Mouse (Mus musculus) T-helper 1 cell (primary cell): ENCODE measurements at regions not wholly inside any gene's neighbourhood (a gene's known extent, or its start where the extent isn't known, plus 50 kb on each side); places are given as distances from the start of the nearest gene placed in this dataset.
"Not testable (repeated sequence)": the region's sequence is repeated elsewhere in the genome, so short reads cannot be mapped to it uniquely, and the experiment has no call there.

Experiments used
- in situ Hi-C: fragments of 300-600 bp; cut with MboI, MseI; formaldehyde crosslinking; loops from one replicate; pipeline ENCODE4 v1.15.1; 2025; ENCODE audit warnings: high pct_unique_total_duplicates

DNA sequence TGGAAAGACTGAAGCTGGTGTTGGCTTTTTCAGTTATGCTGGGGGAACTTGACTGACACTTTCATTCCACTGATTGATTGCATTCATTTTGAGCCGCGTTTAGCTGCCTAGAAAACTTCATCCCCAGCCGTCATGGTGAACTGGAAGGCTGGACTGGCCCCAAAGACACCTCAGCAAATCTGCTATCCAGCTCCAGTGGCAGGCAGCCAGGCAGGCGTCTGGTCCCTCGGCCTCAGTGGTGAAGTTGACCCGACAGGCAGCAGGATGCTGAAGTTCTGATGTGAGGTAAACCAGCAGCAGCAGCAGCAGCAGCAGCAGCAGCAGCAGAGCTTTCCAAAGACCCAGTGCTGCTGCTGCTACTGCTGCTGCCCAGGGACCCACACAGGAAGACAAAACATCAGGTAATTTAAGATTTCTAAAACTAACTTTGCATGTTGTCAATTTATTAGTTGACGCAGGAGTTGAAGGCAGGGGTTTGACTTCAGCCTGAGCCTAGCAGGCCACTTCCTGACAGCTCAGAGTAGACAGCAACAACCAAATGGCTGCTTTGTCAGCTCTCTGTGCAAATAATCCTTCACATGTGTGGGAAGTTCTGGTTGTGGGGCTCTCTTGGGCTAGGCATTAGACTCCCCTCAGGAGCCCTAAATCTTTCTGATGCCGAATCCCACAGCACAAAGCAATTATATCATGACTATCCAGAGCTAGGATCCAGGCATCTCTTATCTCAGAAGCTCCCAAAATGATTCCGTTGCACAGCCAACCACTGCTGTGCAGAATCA, 200.4 kb upstream of the Nhs start:
- in situ Hi-C loops, result no loop called here

DNA sequence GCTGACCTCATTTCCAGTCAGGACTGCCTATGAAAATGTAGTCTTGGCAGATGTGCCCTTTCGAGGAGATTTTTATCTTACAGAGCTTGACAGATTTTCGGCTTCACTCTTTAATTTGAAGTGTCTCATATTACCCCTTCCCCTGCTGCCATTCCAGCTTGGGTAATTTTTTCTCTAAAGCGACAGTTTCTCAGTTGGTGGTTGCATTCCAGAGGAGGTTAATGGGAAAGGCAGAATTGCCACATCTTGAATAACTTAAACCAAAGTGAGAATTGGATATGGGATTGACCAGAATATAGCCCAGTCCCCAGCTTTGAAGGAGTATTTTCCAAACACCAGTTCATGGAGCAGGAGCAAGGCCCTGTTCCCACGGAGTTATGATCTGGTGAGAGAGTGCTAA, 188.8 kb upstream of the Nhs start:
- in situ Hi-C loops, result no loop called here

DNA sequence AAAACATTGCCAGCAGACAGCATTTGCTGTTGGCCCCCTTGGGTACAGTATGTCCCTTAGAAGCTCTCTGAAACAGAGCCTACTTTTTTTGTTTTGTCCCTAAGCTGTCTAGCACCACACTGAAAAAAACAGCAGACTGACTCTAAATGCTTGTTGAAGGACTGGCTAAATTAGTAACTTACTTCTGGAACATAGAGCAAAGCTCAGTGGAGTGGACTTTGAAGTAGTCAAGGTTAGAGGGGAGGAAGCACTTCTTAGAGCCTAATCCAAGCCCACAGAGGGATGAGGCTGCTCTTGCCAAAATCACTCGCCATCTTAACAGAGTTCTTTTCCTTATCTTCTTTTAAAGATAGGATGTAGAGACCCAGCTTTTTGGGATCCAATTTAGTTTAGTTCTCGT, 188.4 kb upstream of the Nhs start:
- in situ Hi-C loops, result no loop called here

DNA sequence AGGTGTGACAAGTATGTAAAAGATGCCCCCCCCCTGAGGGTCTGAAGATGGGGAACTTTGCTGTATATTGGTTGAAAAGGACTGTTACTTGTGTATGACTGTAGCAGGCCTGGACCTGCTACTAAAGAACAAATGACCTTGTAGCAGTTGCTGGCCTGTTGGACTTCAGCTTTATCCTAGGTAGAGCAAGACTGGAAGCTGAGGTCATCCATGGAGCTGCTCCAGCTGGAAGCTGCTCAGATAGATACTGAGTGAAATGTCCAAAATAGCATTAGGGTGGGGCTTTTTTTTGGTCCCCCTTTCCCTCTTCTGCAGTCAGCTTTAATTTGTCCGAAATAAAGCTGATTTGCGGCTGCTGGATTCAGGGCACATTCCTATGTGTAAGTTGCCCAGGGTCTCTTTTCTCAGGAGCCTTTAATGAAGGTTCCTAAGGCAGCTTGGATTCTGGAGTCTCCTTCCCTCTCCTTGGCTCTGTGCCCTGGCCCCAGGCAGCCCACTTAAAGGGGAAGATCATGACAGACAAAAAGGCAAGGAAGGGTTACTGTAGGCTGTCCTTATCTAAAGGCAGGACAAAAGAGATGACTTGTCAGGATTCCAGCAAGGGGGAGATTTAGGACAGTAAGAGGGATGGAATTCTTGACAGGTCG, 186.1 kb upstream of the Nhs start:
- in situ Hi-C loops, result no loop called here

DNA sequence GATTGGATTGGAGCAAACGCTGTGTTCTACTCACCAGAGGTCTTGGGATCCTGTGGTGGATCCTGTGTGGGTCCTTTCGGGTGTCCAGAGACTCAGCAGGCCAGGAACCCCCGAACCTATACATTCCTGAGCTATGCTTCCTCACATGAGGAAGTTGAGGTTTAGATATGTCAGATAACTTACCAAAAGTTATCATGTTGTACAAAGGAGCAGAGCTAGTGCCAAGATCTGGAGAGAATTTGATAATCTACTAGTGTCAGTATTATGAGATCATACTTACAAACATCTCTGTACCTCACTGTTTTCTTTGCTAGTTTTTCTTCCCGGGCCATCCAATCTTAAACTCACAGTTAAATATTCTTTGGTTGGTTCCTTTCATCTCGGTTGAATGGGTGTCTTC, 172.6 kb upstream of the Nhs start:
- in situ Hi-C loops, result no loop called here

DNA sequence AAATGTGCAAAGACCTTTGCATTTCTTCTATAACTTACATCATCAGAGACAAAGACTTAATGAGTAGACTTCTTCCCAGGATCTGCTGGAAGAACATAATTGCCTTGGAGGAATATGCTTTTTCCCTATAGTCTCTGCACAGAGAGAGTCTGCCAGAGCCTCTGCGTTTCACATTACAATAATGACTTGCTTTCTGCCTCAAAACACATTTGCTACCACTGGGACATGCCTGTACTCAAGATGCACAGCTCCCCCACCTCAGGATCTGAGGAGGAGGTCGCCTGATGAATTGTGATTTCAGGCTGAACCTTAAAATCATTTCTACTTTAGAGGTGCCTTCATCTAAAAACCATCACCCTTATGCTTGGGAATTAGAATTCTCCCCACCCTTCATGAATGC, 148.1 kb upstream of the Nhs start:
- in situ Hi-C loops, result no loop called here

DNA sequence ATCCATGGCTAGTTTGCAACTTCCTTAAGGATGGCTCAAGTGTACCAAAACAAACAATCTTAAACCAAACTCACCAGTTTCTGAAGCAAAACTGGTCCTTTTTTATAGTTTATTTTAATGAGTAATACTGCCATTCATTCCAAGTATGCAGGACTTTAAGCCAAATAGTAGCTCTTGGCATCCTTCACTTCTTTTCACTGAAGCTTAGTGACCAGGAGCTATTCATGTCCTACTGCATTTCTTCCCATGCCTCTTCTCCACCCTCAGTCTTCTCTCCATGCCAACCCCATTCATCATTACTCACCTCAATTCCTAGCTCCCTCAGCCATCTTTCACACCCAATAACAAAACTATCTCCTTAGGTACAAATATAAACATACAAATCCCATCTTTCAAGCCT, 144.6 kb upstream of the Nhs start:
- in situ Hi-C loops, result no loop called here

DNA sequence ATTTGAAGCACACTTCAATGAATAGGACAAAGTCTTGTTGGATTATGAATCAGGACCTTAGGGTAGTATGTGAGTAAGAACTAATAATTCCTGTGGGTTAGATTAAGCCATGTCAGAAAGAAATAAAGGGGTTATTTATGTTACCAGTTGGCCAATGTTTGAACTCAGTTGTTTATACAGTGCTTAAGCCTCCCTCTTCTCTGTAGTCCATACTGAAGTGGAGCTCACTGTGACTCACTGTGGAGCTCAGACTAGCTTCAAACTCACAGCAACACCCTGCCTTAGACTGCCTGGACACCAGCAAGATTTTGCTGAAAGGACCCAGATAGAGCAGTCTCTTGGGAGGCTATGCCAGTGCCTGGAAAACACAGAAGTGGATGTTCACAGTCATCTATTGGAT, 143.3 kb upstream of the Nhs start:
- in situ Hi-C loops, result no loop called here

DNA sequence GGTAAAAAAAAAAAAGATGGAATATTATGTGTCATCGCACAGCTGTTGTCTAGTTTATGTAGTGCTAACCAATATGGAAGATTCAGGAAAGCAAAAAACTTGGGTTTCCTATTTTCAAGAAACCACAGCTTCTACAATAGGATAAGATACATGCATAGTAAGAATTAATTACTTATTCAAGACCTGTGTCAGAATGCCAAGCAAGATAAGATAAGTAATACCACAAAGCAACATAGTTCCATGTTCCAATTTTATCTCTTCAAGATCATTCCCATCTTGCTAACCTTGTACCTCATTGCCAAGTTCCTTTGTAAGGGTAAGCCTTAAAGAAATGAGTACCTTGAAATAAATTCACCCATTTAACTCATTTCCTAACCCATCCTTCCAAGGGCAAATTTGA, 131.7 kb upstream of the Nhs start:
- in situ Hi-C loops, result no loop called here

DNA sequence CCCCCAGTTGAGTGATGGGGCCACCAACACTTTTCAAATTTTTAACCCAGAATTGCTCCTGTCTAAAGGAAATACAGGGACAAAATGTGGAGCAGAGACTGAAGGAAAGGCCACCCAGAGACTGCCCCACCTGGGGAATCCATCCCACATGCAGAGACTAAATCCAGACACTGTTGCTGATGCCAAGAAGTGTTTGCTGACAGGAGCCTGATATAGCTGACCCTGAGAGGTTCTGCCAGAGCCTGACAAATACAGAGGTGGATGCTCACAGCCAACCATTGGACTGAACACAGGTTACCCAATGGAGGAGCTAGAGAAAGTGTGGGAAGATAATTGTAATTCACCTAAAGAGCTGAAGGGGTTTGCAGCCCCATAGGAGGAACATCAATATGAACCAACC, 126.6 kb upstream of the Nhs start:
- in situ Hi-C loops, result not testable (repeated sequence)

DNA sequence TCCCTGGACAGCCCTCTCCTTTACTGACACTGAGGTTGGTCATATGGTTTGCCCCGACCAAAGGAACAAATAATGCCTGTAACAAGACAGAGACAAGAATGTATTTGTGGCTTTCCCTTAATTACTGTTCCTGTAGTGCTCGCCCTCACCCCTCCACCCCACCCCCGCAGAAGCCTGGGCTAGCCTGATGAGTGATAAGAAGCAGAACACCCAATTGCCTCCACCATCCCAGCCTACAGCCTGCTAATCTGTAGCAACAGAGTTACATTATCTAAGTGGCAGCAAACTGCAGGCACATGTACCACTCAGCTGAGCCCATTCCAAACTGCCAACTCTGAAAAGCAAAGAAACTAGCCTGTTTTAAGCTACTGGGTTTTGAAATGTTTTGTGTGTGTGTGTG, 124.7 kb upstream of the Nhs start:
- in situ Hi-C loops, result no loop called here

DNA sequence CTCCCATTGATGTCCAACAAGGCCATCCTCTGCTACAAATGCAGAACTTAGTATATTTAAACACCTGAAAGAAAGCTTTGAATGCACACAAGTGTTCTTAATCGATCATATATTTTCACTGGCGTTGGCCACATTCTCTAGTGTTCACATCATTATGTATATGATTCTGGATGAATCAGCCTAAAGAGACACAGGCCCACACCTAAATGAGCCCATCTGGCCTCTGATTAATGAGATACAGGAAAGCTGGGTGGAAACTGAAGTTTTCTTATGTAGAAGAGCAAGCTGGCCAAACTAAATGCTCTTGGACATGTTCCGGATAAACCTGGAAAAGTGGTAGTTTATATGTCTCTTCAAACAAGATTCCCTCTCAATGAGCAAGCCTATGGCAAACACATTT, 123.2 kb upstream of the Nhs start:
- in situ Hi-C loops, result no loop called here

DNA sequence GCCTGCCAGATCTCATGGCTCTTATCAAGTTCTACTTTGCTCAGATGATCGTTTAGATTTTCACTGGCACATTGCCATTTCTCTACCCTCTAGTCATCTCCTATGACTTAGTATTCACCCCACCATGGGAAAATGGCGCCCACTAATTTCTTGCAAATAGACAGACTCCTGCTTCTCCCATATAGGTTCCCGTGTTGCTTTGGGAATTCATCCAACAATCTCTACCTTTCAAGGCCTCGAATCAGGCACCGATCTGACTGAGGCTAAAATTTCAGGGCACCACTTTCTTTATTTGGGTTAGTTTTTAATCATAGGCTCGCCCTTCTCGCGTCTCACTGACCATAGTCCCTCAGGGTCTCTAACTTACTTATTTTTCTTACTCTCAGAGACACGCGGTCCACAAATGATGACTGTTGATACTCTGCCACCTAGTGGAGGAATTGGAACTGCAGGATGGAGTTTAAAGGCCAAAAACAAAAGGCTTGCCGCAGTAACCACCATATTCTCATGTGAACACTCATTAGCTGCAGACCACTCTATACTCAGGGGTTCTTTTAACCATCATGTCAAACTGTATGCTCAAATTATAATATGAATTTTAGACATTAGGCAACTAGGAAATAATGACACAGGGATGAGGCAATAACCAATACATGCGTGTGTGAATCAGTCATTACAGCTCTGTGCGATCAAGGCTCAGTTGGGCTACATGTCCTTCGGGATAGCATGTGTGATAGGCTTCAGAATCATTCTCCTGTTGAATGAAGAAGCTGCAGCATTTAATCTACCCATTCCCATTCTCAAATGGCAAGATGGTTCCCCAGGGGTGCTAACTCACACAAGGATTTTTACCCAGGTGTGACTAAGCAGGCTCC, 119.5 kb upstream of the Nhs start:
- in situ Hi-C loops, result loop anchor here (10.0 kb wide), 1 partner anchor 1546 kb away; no protein-coding TSS in a partner anchor

DNA sequence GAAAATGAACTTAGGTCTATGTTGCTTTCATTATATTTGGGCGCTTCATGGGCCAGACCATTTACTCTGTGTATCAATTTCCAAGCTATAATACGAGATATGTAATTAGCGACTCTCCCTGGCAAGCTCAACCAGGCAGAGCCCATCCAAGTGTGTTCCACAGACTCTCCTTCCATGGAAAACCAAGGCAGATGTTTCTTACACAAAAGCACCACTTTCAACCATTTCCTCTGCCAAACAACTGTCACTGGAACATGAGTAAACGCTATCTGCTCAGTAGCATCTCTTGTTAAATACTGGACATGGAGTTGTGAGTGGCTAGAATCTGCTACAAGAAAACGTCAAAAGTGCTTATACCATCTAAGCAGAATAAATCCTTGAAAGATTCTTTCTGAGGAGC, 115.1 kb upstream of the Nhs start:
- in situ Hi-C loops, result loop anchor here (10.0 kb wide), 1 partner anchor 1550 kb away; no protein-coding TSS in a partner anchor

DNA sequence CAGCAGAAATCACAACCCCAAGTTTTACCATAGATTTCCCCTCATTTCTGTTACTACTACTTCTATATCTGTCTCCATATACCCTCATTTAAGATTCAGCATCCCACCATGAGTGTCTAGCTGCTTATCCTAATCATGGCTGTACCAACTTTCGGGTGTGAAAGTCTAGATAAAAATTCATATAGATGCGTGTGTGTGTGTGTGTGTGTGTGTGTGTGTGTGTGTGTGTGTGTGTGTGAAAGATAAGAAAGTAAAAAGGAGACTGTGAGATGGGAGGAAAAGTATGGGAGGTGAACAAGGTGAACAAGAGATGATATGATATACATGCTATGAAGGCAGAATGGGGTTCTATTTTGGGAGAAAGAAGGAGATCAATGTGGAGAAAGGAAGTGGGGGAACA, 111.7 kb upstream of the Nhs start:
- in situ Hi-C loops, result loop anchor here (10.0 kb wide), 1 partner anchor 1554 kb away; no protein-coding TSS in a partner anchor

DNA sequence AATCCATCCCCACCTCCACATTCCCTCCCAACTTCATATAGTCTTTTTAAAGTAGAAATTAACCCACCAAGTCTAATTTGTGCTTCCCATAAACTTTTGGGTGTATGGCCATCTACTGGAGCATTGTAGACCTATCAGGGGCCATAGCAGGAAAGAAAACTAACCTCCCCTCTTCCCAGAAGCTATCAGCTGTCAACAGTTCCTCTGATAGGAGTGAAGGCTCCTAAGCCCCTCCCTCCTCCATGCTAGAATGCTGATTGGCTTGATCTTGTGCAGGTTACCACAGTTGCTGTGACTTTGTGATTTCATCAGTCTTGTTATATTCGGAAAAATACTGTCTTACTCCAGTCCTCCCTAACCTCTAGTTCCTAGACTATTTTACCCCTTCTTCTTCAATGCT, 109.4 kb upstream of the Nhs start:
- in situ Hi-C loops, result no loop called here

DNA sequence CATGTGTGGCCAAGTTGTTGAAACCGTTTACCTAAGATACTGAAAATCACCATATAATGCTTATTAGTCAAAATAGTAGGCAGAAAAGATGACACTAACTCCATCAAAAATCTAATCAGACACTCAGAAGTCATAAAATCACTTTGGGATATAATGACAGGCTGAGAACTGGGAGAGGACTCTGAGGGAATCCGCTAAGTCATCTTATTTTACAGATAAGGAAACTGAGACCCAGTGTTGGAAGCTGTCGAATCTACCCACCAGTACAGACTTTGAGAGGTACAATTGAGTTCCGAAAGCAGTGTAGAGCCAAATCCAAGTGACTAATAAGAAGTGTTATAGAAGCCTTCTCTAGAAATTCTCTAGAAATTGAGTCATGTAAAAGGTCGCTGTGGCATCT, 108.6 kb upstream of the Nhs start:
- in situ Hi-C loops, result no loop called here

DNA sequence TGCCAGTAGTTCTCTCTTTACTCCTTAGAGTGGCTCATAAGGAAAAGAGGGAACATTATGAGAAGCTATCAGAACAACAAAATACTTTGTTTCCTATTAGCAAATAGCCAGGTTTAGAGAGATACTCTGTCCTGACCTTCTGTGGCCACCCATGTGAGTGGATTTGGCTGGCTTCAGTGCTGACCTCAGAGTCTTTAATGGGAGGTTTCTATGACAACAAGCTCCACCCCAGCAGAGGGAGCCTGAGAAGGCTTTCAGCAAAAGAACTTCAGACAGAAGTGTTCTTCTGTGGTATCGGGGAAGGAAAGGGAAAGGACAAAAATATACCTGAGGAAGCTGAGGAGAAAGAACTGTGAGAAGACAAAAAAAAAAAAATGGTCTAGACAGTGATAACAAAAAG, 108.1 kb upstream of the Nhs start:
- in situ Hi-C loops, result no loop called here

DNA sequence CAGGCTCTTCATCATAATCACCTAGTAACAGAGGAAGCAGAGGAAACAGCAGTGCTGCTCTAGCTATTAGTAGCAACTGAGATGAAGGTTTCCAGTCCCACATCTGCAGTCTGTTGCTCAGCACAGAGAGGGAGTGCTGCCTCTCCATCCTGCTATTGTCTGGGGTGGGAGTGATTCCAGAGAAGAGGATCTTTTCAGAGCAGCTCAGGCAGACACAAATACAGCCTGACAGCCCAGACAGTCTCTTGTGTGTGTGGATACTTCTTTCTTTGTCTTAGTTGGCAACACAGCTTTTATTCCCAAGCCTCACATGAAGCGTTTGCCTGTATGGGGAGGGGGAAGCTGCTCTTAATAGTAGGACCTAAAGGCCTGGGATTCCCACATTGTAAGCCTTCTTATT, 107.2 kb upstream of the Nhs start:
- in situ Hi-C loops, result no loop called here

DNA sequence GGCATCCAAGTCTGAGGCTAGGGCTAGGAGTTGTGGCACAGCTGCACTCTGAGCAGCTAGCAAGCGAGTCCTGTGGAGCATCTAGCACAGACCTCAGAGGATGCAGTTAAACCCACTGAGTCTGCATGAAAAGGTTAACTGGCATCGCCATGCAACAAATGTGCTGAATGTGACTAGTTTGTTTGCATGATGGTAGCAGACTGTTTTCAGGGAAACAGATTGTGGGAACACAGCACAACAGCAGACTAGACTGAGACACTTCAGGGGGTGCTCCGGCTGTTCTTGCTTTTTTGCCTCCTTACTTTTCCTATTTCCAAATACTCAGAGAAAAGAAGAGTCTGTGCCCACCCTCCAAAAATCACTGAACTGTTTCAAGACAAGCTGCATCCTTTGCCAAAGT, 97.9 kb upstream of the Nhs start:
- in situ Hi-C loops, result no loop called here

DNA sequence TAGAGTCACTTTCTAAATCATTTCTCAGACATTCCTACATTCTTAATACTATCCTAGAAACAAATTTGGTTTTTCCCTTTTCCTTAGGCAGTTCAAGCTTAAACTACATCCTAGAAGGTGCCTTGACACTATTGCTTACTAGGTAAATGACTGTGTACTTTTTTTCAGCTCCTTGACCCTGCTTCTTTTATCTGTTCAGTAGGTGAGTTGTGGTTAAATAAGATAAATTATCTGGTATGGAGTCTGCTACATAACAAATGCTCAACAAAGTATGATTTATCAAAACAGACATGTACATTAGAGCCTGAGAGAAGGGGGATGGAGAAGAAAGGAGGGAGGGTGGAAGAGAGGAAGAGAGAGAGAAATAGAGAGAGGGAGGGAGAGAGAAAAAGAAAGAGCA, 96.3 kb upstream of the Nhs start:
- in situ Hi-C loops, result no loop called here

DNA sequence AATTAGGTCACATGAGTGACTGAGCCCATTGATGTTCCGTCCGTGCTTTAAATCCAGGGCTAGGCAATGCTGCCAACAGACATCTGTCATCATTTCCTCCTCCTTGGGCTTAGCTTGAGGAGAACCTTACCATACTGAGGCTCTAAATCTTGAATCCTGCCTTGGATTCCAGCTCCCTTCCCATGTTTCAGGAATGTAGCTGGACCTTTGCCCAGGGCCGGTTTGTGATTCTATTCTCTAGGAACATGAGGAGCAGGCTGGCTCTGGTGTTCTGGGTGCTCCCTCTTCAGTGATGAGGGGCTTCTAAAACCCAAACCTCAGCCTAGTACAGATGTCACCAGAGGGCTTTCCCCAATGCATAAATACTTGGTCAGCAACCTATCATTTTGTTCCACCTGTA, 81.8 kb upstream of the Nhs start:
- in situ Hi-C loops, result no loop called here

DNA sequence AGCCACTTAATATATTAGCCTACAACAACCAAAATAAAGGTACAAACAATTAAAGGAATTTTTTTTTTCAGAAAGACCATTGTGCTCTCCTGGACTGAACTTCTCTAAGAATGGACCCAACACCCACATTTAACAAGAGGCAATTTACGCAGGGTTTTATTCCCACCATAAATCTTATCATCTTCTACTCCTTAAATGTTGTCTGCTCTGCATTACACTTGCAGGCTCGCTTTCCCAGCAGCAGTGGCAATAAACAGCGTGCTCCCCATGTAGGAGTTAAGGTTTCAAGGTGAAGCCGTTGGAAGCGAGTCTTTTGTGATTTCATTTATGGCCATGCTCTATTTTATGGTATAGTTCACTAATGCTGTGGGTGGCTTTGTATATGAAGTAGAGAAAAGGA, 76.0 kb upstream of the Nhs start:
- in situ Hi-C loops, result no loop called here
